Mouse (Mus musculus) MEL (cell line): ENCODE data around the gene Hexim1. TPM values are rescaled to one million over a fixed set of nuclear protein-coding genes. Genes with fewer than 3 reads are reported as not detected.
A peak's percentile ranks its signal among the peaks of the same experiment; 100 is the strongest.

Source experiments
- DNase-seq: peaks from one replicate; pipeline ENCODE4 v3.0.0; 2011; ENCODE audit warnings: low read depth, low spot score
- H3K27ac ChIP-seq: 2 replicates; pipeline ENCODE4 v1.5.1; 2012; ENCODE audit warnings: low read depth, mild to moderate bottlenecking, control low read depth, low read length, moderate library complexity; ENCODE audit not compliant: control insufficient read depth
- H3K27me3 ChIP-seq, 2 experiments: fragments of 150-350 bp in 1 of 2; sonication (generic) in 1 of 2; 2 replicates each; pipeline ENCODE4 v1.6.1; 2012; ENCODE audit warnings: low read length in 2 of 2, mild to moderate bottlenecking in 2 of 2, improper control_type of control experiment in 1 of 2, moderate library complexity in 1 of 2; ENCODE audit not compliant: insufficient read depth in 2 of 2, control insufficient read depth in 1 of 2
- H3K36me3 ChIP-seq, 2 experiments: 2 replicates each; pipeline ENCODE4 v1.6.1; 2012 to 2014; ENCODE audit warnings: low read length in 2 of 2, improper control_type of control experiment in 1 of 2, inconsistent platforms in 1 of 2, mild to moderate bottlenecking in 1 of 2; ENCODE audit not compliant: insufficient read depth in 2 of 2, control insufficient read depth in 1 of 2
- H3K4me1 ChIP-seq, 2 experiments: fragments of 150-350 bp in 1 of 2; sonication (generic) in 1 of 2; 2 replicates each; pipeline ENCODE4 v1.6.1; 2012; ENCODE audit warnings: low read length in 2 of 2, improper control_type of control experiment in 1 of 2, mild to moderate bottlenecking in 1 of 2; ENCODE audit not compliant: insufficient read depth in 2 of 2, control insufficient read depth in 1 of 2
- H3K4me3 ChIP-seq, 2 experiments: fragments of 150-350 bp in 1 of 2; sonication (generic) in 1 of 2; 2 replicates each; pipeline ENCODE4 v1.5.1; 2012; ENCODE audit warnings: low read depth in 2 of 2, low read length in 2 of 2, mild to moderate bottlenecking in 2 of 2, moderate library complexity in 2 of 2, control low read depth in 1 of 2, improper control_type of control experiment in 1 of 2; ENCODE audit not compliant: control insufficient read depth in 1 of 2, insufficient read depth in 1 of 2
- H3K79me2 ChIP-seq: 2 replicates; pipeline ENCODE4 v1.6.1; 2012; ENCODE audit warnings: mild to moderate bottlenecking, low read length, moderate library complexity; ENCODE audit not compliant: control insufficient read depth, poor library complexity, insufficient read depth
- H3K9ac ChIP-seq: 2 replicates; pipeline ENCODE4 v1.6.1; 2012; ENCODE audit warnings: low read depth, mild to moderate bottlenecking, control low read depth, low read length, moderate library complexity; ENCODE audit not compliant: control insufficient read depth, poor library complexity, severe bottlenecking
- H3K9me3 ChIP-seq: fragments of 150-350 bp; sonication (generic); replicated peaks from 2 replicates; pipeline ENCODE4 v1.6.1; 2012; ENCODE audit warnings: mild to moderate bottlenecking, low read length, improper control_type of control experiment, moderate library complexity; ENCODE audit not compliant: insufficient read depth
- BHLHE40 ChIP-seq: IDR thresholded peaks from 2 replicates; pipeline ENCODE4 v1.6.1; 2012; ENCODE audit warnings: low read depth, mild to moderate bottlenecking, inconsistent platforms, low read length, improper control_type of control experiment, borderline replicate concordance
- CTCF ChIP-seq, 3 experiments: IDR thresholded peaks in 2 of 3; conservative IDR thresholded peaks in 1 of 3; 2 replicates each; pipeline ENCODE4 v1.5.1; 2011 to 2012; ENCODE audit warnings: low read length in 3 of 3, low read depth in 2 of 3, mild to moderate bottlenecking in 2 of 3, improper control_type of control experiment in 1 of 3, inconsistent platforms in 1 of 3, mixed read lengths in 1 of 3, moderate library complexity in 1 of 3; ENCODE audit not compliant: control insufficient read depth in 1 of 3, insufficient read depth in 1 of 3, poor library complexity in 1 of 3, severe bottlenecking in 1 of 3
- ELF1 ChIP-seq: IDR thresholded peaks from 2 replicates; pipeline ENCODE4 v1.6.1; 2014; ENCODE audit warnings: low read depth, mild to moderate bottlenecking, inconsistent platforms, low read length, improper control_type of control experiment, moderate library complexity
- ETS1 ChIP-seq: IDR thresholded peaks from 2 replicates; pipeline ENCODE4 v1.6.1; 2012; ENCODE audit warnings: low read depth, mild to moderate bottlenecking, inconsistent platforms, low read length, improper control_type of control experiment, moderate library complexity
- GABPA ChIP-seq: IDR thresholded peaks from 2 replicates; pipeline ENCODE4 v1.6.1; 2012; ENCODE audit warnings: low read depth, mild to moderate bottlenecking, inconsistent platforms, low read length, improper control_type of control experiment, moderate library complexity
- KAT2A ChIP-seq: conservative IDR thresholded peaks from 2 replicates; pipeline ENCODE4 v1.6.1; 2012; ENCODE audit warnings: low read depth, low read length, improper control_type of control experiment, inconsistent platforms
- MAX ChIP-seq: IDR thresholded peaks from 2 replicates; pipeline ENCODE4 v1.6.1; 2011; ENCODE audit warnings: low read length, improper control_type of control experiment
- MAZ ChIP-seq: IDR thresholded peaks from 2 replicates; pipeline ENCODE4 v1.6.1; 2012; ENCODE audit warnings: low read depth, mild to moderate bottlenecking, inconsistent platforms, low read length, improper control_type of control experiment
- SIN3A ChIP-seq: IDR thresholded peaks from 2 replicates; pipeline ENCODE4 v1.6.1; 2012; ENCODE audit warnings: low read length, improper control_type of control experiment, inconsistent platforms
- TBP ChIP-seq: IDR thresholded peaks from 2 replicates; pipeline ENCODE4 v1.8.0; 2011; ENCODE audit warnings: low read depth, low read length, improper control_type of control experiment
- UBTF ChIP-seq: IDR thresholded peaks from 2 replicates; pipeline ENCODE4 v1.6.1; 2012; ENCODE audit warnings: low read depth, mild to moderate bottlenecking, inconsistent platforms, low read length, improper control_type of control experiment, moderate library complexity, borderline replicate concordance; ENCODE audit not compliant: insufficient read depth
- ZMIZ1 ChIP-seq: IDR thresholded peaks from 2 replicates; pipeline ENCODE4 v1.6.1; 2012; ENCODE audit warnings: low read depth, mild to moderate bottlenecking, inconsistent platforms, low read length, improper control_type of control experiment, moderate library complexity
- ZNF384 ChIP-seq: IDR thresholded peaks from 2 replicates; pipeline ENCODE4 v1.6.1; 2012; ENCODE audit warnings: low read depth, mild to moderate bottlenecking, inconsistent platforms, low read length, improper control_type of control experiment
- polyA plus RNA-seq, 2 experiments: library from polyadenylated mRNA; stranded (reverse) in 1 of 2; unstranded in 1 of 2; fragments of >175 nt in 1 of 2; fragments of >200 nt in 1 of 2; gene quantifications; 2 replicates each; pipeline versions ENCODE4 v1.2.1 to v1.2.4; 2012; ENCODE audit warnings: low replicate concordance in 2 of 2, low read depth in 1 of 2; ENCODE audit not compliant: insufficient read length in 2 of 2, insufficient read depth in 1 of 2, missing spikeins in 1 of 2
- total RNA-seq: library from RNA; depleted of rRNA; stranded (reverse); fragments of 300-350 nt; gene quantifications from 2 replicates; pipeline ENCODE4 v1.2.3, GENCODE M21; 2012

The Hexim1 gene
- total and polyA plus RNA-seq, 3 experiments: 17.3 to 25.4 TPM; not detected in 1

- Histone ChIP-seq H3K27me3 (no peaks in the 10 kb centered on the region), H3K36me3 (no peaks in the 10 kb centered on the region), H3K79me2 (no peaks in the 10 kb centered on the region), H3K4me1 (peaks cover 0 to 5% of the 10 kb centered on the region in 2 experiments; a peak in 1 of 4 replicates), H3K9ac (no peak overlapping the region), H3K4me3 (no peak overlapping the region), H3K27ac (no peak overlapping the region)
- no peak for DNase-seq
- TF ChIP-seq BHLHE40 (no peak), ZMIZ1 (0 out of 2 replicates have a peak, but pooled peaks have one; percentile 35), MAX (no peak), TBP (0 out of 2 replicates have a peak, but pooled peaks have one; percentile 48), CTCF (IDR thresholded peaks at IDR 0.05 in 2 of 3, conservative IDR thresholded peaks at IDR 0.05 in 1 of 3; ENCODE audit: control insufficient read depth in 1 of 3, insufficient read depth in 1 of 3, low read depth in 2 of 3, low read length in 3 of 3, poor library complexity in 1 of 3, severe bottlenecking in 1 of 3) (no peak)
- TF ChIP-seq, all 39 proteins: peak for 2
- H3K9me3 ChIP-seq: no peaks in the 10 kb centered on the region
Observed at GRCm38 (mm10) chr11:103093862-103094833, 21.9 kb upstream of the Hexim1 start.

GRCm38 (mm10) chr11:103095107-103095670, 20.8 kb upstream of the Hexim1 start:
- H3K27me3 ChIP-seq: no peaks in the 10 kb centered on the region
- peaks cover 0 to 5% of the 10 kb centered on the region in 2 experiments; a peak in 1 of 4 replicates for H3K4me1 ChIP-seq
- H3K36me3 ChIP-seq: no peaks in the 10 kb centered on the region
- no peak overlapping the region for H3K4me3 ChIP-seq
- H3K79me2 ChIP-seq: no peaks in the 10 kb centered on the region
- H3K9ac ChIP-seq: no peak overlapping the region
- H3K27ac ChIP-seq: no peak overlapping the region
- H3K9me3 ChIP-seq: no peaks in the 10 kb centered on the region
- no peak for TF ChIP-seq UBTF
- no peak for TF ChIP-seq ELF1
- TF ChIP-seq KAT2A: no peak
- no peak for TF ChIP-seq GABPA
- TF ChIP-seq MAZ: no peak
- no peak for TF ChIP-seq ZNF384
- TF ChIP-seq SIN3A: no peak
- TF ChIP-seq ETS1: no peak
- DNase-seq: no peak
